Mouse (Mus musculus): ENCODE measurements around the gene Asic2. TPM values are rescaled to one million over a fixed set of nuclear protein-coding genes. Genes with fewer than 3 reads are reported as not detected.

Asic2 gene
- total RNA-seq (2017), result not detected in 2 replicates

DNA sequence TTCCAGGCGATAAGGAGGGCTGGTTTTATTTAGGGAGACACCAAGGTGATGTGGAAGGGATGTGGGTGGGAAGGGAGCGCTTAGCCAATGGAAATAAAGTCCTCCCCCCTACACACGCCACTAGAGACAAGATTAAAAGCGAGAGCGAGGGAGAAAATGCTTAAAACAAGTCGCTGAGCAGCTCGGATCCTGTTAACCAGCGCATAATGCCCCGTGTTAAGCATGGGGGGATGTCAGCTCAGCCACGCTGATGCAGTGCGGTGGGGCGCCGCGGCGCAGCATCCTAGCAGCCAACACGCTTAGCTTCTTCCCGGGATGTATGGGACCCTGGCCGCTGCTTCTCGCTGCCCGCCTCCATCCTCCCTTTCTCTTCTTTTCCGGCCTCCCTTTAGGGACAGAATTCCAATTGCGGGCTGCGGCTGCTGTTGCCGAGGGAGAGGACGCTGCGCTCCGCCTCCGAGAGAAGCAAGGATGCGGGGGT is at the start of gene Asic2:
Asic2 (minus strand) TSS at position 57 of the 481 bp plus-strand sequence.
- ATAC-seq (ENCODE audit: extremely low read depth, insufficient number of reproducible peaks, low FRiP score, poor library complexity, severe bottlenecking), result no peak

- 0 out of 2 replicates have a peak, but pooled peaks have one; percentile 8 for ATAC-seq (ENCODE audit: extremely low read depth, insufficient number of reproducible peaks, low FRiP score, poor library complexity, severe bottlenecking)
These were observed 48.0 kb upstream of the Asic2 start for GRCm38 (mm10) chr11:82016181-82016780.

GRCm38 (mm10) chr11:82015066-82015465 is 46.8 kb upstream of the Asic2 start:
- 0 out of 2 replicates have a peak, but pooled peaks have one; percentile 20 for ATAC-seq (ENCODE audit: extremely low read depth, insufficient number of reproducible peaks, low FRiP score, poor library complexity, severe bottlenecking)

DNA sequence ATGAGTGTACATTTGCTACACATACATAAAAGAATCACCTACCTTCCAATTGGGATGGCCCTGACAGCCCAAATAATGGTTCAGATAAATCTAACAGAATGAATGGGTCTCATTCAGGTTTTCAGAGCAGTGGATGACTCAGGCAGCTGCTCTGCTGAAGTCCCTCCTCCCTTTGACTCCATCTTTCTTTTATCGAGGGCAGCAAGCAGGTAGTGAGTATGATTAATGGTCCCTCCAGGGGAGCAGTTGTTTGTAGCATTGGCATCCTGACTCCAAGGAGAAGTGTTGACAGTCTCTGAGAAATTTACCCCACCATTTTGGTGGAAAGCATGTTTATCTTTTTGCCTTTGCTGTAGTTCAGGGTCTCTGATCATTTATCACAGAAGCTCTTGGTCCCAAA is 45.5 kb upstream of the Asic2 start:
- no peak for ATAC-seq (ENCODE audit: extremely low read depth, insufficient number of reproducible peaks, low FRiP score, poor library complexity, severe bottlenecking)

DNA sequence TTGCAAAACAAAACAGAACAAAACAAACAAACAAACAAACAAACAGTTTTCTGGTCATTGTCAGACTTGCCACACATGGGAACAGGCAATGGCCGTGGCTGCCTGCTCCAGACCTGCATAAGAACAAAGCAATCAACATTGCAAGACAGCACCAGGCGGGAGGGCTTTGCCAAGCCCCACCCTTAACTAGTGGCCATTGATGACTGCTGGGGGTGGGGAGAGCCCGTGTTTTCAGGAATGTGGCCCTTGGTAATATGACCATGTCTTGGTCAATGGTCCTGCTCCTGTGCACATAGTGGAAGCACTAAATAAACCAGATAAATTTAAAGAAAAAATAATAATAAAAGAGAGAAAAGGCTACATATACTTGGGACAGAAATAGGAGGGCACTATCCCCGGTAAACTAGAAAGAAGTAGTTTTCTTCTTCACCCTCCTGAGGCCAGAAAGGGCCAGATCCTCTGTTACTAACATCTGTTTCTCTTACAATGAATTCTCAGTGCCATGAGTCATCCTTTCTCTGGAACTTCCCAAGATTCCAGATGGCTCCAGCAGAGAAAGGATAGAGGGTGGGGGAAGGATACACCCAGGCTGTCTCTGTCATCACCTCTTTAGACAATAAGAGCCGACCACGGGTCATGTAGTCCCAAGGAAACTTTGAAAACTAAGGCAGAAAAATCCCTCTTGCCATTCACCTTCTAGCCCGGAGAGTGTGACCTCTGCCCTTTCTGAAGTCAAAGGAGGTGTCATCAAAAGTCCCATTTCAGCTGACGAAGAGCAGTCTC is 43.3 kb upstream of the Asic2 start:
- no peak for ATAC-seq (ENCODE audit: extremely low read depth, insufficient number of reproducible peaks, low FRiP score, poor library complexity, severe bottlenecking)

DNA sequence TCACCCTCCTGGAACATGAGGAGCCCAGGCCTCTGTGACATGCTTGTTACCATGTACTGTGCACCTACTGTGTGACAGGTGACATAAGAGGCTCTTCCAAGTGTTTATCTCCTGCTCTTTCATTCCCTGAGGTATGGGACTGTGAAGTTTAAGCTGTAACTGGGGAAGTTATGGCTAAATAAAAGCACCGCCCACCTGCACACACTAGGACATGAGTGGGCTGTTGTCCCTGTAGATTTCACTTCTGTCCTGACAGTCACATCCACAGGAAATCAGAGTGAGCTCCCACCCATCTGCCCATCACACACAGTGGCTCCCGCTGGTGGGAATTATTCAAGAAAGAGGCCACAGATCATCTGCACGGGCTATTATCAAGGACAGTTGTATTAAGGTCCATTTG is 41.9 kb upstream of the Asic2 start:
- ATAC-seq (ENCODE audit: extremely low read depth, insufficient number of reproducible peaks, low FRiP score, poor library complexity, severe bottlenecking), result no peak

GRCm38 (mm10) chr11:82006796-82007423 is 38.7 kb upstream of the Asic2 start:
- ATAC-seq (ENCODE audit: extremely low read depth, insufficient number of reproducible peaks, low FRiP score, poor library complexity, severe bottlenecking), result no peak

DNA sequence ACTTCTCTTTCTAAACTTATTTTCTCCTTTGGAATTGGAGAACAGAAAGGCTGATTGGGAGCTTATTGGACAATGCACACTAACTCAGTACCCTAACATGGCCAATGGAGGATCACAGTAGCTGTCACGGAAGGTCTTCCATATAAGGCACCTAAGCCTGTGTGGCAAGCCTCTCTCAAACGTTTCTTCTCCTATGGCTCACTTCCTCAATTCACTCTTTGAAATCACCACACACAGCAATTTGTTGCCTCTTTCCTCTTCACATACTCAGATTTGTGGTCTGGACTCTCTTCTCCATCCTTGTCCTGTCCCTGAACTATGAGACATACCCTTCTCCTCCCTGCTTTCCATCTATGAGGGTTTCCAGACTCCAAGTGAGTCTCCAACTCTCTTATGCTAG is 36.6 kb upstream of the Asic2 start:
- ATAC-seq (ENCODE audit: extremely low read depth, insufficient number of reproducible peaks, low FRiP score, poor library complexity, severe bottlenecking), result 0 out of 2 replicates have a peak, but pooled peaks have one; percentile 37

DNA sequence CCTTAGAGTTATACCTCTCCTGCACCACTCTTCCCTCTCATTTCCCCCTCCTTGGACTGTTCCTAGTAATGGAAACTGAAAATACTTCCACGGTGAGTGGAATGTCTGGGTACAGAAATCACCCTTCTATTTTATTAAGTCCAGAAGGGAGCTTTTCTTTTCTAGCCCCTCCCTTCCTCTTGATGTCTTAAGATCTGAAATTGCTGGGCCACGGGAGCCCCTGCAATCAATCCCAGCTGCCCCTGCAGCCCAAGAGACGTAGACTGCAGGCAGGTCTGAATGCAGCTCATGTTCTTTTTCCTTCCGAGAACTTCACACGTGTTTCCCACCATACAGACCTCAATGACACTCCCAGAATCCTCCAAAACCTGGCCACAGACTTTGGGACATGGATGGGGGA is 32.3 kb upstream of the Asic2 start:
- no peak for ATAC-seq (ENCODE audit: extremely low read depth, insufficient number of reproducible peaks, low FRiP score, poor library complexity, severe bottlenecking)

DNA sequence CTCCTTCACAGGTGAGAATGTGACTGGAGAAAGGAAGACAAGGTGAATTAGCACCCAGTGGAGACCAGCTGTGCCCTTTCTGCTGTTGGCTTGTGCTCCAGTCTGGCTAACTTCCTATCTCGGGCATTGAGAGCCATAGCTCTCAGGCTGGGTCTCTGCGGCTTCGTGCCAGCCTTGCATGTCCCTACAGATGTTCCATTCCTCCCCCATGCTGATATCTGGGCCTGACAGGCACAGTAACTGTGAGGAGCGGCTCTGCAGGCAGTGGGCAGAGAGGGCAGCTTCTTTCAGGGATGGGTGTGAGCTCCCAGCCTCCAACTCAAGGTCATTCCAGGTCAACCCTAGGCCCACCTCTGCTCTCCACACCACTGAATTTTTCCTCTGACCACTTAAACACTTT is 31.2 kb upstream of the Asic2 start:
- no peak for ATAC-seq (ENCODE audit: extremely low read depth, insufficient number of reproducible peaks, low FRiP score, poor library complexity, severe bottlenecking)

GRCm38 (mm10) chr11:81998646-81999045 is 30.4 kb upstream of the Asic2 start:
- no peak for ATAC-seq (ENCODE audit: extremely low read depth, insufficient number of reproducible peaks, low FRiP score, poor library complexity, severe bottlenecking)

DNA sequence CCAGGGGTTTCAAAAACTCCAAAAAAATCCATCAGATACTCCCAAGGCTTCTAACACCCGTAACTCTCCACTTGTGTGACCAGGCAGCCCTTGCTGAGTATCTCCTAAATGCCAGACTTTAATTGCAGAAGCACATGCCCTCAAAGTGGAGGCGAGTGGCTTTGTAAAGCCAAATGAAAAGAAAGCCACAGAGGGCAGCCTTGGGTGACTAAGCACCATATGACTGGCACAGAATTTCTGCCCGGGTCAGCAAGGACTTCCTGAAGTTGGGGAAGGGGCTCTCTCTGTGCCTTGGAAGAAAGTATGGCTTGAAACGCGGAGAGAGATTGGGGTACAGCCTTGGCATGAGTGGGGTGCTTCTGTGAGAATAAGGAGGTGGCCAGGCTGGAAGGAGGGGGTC is 28.8 kb upstream of the Asic2 start:
- ATAC-seq (ENCODE audit: extremely low read depth, insufficient number of reproducible peaks, low FRiP score, poor library complexity, severe bottlenecking), result no peak

GRCm38 (mm10) chr11:81996172-81996841 is 28.1 kb upstream of the Asic2 start:
- ATAC-seq (ENCODE audit: extremely low read depth, insufficient number of reproducible peaks, low FRiP score, poor library complexity, severe bottlenecking), result peak; percentile 59; the same call in 1 of the 2 replicates

DNA sequence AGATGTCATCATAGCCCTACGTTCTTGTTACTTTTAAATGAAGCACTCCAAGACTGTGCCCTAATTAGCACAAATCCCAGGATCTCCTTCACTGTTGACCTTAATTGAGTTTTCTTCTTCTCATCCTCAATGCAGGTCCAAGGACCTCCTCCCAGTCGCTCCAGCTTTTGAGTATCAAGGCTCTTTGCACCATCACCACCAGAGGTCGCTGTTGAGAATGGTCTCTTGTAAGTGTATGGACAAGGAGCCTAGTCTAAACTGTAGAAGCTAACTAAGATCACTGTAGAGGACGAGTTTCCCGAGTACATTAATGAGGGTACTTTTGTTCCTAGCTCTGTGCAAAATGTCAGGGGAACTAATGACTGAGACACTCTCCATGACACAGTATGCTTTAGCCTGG is 14.9 kb upstream of the Asic2 start:
- ATAC-seq (ENCODE audit: extremely low read depth, insufficient number of reproducible peaks, low FRiP score, poor library complexity, severe bottlenecking), result no peak

DNA sequence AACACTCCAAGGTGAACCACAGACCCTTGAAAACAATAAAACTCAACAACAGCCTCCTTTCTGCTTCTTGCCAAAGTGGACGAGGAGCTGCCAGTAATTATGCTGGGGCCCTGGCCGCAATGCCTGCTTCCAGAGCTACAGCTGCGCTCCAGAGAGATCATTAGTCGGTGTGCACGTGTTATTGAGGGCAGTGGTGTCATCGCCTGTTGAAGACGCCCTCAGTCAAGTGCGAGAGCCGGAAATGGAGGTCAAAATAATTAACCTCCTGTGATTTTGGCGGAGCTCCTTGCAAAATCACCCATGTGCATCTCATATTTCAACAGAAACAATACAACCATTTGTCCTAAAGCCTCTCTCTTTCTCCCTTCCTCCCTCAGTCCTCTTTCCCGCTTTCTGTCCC is 13.9 kb upstream of the Asic2 start:
- ATAC-seq (ENCODE audit: extremely low read depth, insufficient number of reproducible peaks, low FRiP score, poor library complexity, severe bottlenecking), result no peak

DNA sequence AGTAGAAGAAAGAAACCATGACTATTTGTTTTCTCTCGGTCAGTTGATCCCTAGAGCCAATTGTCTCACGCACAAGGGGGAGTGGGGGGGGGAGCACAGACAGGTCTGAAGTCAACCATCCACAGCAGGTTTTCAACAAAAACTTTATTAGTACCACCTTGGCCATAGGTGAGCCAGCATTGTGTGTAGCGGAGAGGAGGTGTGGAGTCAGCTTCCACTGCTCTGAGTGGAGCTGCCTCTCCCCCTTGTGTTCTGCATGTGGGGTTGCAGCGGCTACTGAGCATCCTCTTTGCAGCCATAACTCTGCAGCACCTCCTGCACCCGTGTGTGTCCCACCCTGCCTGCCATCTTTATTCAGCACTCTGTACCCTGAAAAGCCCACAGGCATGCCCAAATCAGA is 6.3 kb upstream of the Asic2 start:
- no peak for ATAC-seq (ENCODE audit: extremely low read depth, insufficient number of reproducible peaks, low FRiP score, poor library complexity, severe bottlenecking)

GRCm38 (mm10) chr11:81973699-81974098 is 5.4 kb upstream of the Asic2 start:
- ATAC-seq (ENCODE audit: extremely low read depth, insufficient number of reproducible peaks, low FRiP score, poor library complexity, severe bottlenecking), result no peak

GRCm38 (mm10) chr11:81972044-81972443 is 3.8 kb upstream of the Asic2 start:
- ATAC-seq (ENCODE audit: extremely low read depth, insufficient number of reproducible peaks, low FRiP score, poor library complexity, severe bottlenecking), result no peak

DNA sequence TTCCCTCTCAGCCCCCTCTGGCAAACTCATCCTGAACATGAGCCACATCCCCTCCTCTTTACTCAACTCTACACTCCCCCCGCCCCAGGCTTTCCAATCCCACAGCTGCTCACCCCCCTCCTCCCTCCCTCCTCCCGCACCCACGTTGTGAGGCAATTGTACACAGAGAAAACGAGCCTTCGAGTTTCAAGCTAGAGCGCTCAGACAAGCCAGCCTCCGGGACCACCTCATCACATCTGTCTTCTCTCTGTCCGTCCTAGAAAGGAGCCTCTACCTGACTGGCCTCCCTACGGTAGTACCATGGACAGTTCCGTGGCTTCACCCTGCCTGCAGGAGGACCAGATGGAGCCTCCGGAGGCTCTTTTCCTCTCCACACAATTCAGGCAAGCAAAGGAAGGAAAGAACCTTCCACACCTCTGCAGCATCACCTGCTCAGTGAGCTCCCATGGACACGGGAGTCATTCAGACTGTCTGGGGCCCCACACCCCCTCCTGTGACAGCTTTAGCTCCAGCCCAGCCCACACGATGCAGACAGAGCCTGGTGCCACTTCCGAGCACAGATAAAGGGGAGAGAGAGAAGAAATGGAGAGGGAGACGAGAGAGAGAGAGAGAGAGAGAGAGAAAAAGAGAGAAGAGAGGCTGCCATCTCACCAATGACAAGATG is 1.5 kb downstream of the Asic2 start:
- ATAC-seq (ENCODE audit: extremely low read depth, insufficient number of reproducible peaks, low FRiP score, poor library complexity, severe bottlenecking), result no peak
